Mouse (Mus musculus): ENCODE measurements around the gene Cfc1.

Cfc1 gene

DNA sequence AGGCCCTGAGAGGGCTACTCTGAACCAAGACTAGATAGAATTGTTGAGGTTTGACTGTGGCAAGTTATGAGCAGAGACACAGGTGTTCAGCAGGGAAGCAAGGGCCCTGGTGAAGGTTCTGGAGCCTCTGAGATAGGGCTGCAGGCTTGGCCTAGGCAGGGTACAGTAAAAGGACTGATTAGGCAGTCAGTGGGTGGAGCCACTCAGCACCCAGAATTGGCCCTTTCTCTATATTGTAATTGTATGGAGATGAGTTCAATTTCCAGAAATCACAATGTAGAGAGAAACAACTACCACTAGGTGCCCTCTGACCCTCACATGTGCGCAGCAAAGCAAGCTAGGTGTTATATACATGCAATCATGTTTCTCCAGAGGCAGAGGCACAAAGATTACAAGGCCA is 18.2 kb downstream of the Cfc1 start:
- no peak for DNase-seq (ENCODE audit: low read depth)

DNA sequence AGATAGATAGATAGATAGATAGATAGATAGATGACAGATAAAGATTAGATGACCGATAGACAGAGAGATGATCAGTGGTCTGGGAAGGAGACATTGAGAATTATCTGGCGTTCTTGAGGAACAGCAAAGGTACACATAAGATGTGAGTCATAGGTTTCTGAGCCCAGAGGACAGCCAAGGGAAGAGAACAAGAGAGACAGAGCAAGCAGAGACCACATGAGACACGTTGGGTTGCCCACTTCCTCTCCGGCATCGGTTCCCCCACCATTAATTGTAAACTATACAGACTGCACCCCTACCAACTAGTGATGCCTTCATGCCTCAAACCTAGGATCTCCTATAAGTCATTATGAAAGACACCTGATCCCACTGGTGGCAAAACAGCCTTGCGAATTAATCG is 18.8 kb downstream of the Cfc1 start:
- no peak for DNase-seq (ENCODE audit: low read depth)

DNA sequence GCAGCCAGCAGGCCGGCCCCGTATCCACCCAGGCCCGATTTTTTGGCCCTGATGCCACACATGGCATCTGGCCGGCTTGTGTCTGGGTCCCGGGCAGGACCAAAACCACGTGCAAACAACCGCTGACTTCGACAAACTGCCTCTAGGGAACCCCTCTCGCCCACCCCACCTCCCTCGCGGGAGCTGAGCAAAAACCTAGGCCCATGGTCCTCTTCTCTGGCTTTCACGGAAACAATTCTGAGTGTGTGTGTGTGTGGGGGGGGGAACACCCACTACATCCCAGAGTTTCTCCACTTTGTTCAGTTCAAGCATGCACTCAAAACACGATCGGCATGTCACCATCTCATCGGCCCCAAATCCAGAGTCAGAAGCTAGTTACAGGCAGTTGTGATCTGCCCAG is 25.4 kb downstream of the Cfc1 start, which contains the start of gene Prss40:
Prss40 (minus strand) TSS at position 101 of the 400 bp plus-strand sequence.
- no peak for DNase-seq (ENCODE audit: low read depth)

DNA sequence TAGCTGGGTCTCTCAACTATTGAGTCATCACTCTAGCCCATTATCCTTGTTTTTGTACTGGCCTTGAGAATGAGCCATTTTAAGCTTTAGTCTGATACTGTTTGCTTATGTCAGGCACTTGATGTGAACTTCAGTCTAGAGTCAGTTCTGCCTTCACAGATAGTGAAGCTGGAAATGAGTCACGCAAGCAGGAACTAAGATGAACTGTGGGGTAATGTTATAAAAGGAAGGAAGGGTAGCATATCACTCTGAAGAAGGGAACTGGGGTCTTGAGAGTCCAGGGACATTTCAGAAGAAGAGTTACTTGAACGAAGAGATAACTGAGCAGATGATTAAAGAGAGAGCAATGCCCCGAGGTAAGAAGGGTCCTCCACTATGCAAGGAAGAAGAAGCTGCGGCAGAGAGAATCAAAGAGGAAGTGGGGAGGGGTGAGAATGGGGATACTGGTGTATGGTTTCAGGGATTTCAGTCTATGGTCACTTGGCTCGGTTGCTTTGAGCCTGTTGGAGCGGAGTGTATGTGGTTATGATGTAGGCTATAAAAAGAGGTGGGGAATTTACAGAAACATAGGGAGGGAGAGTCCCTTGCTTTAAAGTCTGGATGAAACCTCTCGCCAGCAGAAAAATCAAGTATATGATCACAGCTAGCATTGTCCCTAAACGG is 29.1 kb downstream of the Cfc1 start:
- DNase-seq (ENCODE audit: low read depth): no peak

DNA sequence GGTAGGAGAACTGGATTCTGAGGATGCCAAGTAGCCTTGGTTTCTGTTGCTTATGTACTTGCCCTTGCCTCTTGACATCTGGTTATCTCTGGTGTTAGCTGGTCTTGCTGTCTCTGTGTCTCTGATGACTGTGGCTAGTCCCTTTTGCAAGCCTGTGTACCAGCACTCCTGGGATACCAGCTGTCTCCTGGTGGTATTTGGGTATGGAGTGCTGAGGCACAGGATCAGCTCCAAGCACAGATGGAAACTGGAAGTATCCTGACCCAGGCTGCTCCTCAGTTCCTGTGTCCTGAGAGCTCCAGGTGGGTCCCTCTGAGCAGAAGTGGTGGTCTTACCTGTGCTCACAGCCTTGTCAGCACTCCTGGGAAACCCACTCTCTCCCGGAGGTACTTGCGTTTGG is 32.7 kb downstream of the Cfc1 start:
- no peak for DNase-seq (ENCODE audit: low read depth)

DNA sequence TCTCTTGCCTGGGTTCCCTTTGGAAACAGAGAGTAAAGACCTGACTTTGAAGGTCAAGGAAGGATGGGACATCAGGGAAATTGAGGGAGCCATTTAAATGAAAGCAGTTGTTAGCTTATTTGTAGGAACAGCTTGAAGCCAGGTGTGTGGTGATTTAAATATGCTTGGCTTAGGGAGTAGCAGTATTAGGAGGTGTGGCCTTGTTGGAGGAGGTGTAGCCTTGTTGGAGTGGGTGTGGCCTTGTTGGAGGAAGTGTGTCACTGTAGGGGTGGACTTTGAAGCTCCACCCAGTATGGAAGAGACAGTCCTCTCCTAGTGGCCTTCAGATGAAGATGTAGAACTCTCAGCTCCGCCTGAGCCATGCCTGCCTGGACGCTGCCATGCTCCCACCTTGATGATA is 34.4 kb downstream of the Cfc1 start:
- DNase-seq (ENCODE audit: low read depth): no peak

DNA sequence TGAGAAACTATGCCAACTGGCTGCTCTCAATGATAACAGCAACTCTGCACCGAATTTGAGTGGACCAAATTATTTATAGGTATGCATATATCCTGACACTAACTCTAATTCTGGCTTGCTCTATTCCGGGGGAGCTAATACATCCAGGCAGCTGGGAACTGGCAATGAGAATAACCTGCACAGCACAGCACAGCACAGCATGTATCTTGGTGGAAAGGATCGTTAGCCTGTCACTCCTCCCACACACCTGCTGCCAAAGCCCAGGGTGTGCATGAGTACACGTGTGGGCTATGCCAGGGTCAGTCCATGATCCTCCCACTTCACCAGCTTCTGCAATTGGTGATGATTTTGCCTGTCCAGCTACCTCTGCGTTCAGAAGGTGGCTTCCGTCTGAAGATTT is 36.0 kb downstream of the Cfc1 start:
- no peak for DNase-seq (ENCODE audit: low read depth)

DNA sequence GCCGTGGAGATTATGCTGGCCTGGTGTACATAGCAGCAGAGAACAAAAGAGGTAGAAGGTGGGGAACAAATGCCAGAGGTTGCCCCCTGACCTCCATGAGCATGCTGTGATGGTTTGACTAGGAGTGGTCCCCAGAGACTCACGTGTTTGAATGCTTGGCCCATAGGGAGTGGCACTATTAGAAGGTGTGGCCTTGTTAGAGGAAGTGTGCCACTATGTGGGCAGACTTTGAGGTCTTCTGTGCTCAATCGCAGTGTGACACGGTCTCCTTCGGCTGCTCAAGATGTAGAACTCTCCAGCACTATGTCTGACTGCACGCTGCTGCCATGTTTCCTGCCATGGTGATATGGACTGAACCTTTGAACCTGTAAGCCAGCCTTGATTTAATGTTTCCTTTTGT is 37.8 kb downstream of the Cfc1 start:
- DNase-seq (ENCODE audit: low read depth): no peak

DNA sequence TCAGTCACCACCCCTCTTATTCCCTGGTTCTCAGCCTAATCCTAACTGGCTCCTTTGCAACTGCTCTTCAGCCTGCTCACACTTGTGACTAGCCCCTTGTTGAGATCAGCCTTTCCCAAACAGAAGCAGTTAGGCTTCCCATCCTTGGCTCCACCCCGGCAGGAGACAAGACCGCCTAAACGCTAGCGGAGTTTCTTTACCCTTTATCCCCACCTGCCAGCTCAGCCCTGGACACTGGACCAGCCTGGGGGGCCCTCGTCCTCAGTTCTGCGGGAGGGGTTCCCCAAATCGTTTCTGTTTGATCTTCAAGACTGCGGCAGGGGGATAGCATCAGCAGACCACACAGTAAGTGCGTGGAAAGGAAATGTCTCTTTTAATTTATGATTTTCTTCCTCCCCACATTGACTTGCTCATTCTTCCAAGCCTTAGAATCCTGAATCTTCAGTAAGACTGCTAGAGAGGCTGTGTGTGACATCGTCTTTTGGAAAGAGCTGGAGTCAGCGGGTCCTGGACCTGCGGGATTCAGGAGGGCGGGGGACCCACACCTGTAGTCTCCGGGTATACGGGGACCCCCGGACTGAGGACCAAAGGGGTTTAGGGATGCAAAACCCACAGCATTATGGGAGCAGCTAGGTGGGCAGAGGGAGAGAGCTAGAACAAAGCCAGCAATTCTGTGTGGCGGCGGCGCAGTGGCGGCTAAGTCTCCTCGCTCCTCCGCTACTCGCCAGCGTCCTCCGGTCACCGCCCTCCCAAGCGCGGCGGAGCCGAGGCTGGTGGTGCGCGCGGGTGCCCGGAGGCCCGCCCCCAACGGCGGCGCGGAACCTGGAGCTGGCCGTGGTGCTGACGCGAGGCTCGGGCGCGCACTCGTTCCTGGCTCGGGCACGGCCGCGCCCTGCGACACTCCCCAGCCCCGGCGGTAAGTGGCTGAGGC is 43.7 kb downstream of the Cfc1 start, which contains the start of gene Amer3:
Amer3 (plus strand) TSS at position 807 of the 931 bp plus-strand sequence.
- no peak for DNase-seq (ENCODE audit: low read depth)

DNA sequence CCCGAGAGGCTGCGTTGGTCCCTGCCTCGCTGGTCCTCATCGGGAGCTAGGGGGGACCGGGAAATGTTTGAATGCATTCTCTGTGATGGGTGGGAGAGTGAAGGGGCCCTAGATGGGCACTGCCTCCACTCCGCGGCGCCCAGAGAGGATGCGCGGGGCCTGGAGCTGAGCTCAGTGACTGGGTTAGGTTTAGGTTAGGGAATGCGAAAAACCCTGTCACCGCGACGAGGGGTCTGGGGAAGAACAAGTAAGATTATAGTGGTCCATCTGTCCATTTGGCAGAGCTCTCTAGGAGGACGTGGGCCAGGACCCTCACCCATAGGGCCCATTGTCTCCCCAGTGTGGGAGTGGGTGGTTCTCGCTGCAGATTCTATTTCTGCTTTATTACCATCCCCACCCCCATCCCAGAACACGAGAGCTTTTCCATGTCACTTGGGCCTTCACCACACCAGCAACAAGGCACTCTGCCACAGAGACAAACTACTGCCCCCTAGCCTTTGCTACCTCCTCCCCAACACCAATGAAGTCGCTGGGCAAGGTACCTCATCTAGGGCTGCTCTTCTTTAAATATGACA is 44.4 kb downstream of the Cfc1 start:
- DNase-seq (ENCODE audit: low read depth): no peak

DNA sequence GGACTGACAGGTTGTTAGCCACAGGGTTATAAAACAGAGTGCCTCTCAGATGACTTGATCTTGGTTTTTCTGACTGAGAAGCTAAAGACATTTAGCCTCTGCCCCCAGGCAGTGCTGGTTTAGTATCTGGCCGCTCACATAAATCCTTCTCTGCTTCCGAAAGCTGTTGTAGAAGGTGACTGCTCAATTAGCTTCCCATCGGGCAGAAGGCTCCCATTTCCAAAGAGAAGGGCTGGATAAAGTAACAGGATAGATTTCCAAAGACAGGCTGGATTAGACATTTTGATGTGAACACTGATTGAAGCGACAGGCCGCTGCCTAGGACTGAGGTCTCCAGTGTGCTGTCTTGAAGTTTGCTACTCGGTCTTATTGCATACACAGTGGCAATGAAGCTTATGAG is 46.8 kb downstream of the Cfc1 start:
- no peak for DNase-seq (ENCODE audit: low read depth)

DNA sequence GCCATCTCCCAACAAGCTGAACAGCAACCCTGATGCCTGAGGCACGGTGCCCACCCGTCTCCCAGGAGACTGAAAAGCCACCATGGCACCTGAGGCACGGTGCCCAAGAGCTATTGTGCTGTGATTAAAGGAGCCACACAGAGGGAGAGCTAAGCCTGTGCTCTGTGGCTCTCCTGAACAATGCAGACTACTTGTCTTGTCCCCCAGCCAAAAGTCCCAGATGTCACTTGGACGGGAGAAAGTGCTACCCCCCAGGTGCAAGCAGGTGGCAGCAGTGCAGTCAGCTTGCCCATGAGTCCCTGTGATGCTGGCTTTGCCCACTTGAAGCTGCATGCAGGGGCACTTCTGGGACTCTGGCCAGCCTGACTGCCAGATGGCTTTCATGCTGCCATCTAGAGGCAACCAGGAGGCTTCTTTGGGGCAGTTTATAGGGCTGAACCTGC is 48.4 kb downstream of the Cfc1 start:
- no peak for DNase-seq (ENCODE audit: low read depth)

DNA sequence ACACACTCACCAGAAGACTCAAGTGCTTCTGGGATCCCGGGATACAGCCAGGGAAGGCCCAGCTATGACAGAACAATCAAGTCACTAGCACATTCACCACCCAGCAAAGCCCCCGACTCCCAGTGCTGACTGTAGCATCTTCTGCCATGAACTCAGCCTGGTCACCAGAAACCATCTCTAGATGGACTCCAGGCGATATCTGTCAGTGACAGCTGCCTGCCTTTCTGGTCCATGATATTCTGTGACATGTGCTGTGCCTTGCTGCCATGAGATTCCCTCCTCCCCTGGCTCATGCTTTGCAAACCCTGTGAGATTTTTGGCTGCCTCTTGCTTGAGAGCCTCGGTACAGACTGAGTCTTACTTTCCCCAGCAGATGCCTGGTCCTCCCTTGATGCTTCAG is 49.3 kb downstream of the Cfc1 start:
- DNase-seq (ENCODE audit: low read depth): no peak

DNA sequence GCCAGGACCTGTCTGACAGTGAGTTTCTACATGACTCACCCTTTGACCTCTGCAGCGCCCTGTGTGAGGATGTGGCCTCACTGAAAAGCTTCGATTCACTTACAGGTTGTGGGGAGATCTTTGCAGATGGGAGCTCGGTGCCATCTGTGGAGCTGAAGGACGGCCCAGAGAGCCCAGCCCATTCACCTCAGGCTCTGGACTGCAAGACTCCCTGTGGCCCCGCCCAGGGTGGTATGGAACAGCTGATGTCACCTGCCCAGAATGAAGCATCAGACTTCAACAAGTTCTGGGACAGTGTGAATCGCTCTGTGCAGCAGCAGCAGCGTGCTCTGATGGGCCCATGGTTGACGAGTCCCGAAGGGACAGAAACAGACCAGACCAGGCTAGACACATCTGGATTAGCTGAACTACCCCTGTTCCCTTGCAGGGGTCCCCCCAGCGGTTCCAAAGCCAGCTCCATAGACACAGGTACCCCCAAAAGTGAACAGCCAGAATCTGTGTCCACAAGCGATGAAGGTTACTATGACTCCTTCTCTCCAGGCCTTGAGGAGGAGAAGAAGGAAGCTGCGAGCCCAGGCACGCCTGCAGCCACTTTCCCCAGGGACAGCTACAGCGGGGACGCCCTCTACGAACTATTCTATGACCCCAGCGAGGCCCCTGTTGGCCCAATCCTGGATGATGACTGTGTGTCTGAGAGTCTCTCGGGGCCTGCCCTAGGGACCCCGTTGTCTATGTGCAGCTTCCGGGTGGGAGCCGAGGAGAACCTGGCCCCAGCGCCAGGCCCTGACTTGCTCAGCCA is 52.0 kb downstream of the Cfc1 start:
- no peak for DNase-seq (ENCODE audit: low read depth)
